Mouse (Mus musculus): ENCODE results near the gene Gstt4.
A peak's percentile ranks its signal among the peaks of the same experiment; 100 is the strongest.

Gene Gstt4

GRCm38 (mm10) chr10:75835761-75836531 lies 13.6 kb upstream of the Gstt4 start:
- DNase-seq: no peak

GRCm38 (mm10) chr10:75835307-75835706 lies 13.0 kb upstream of the Gstt4 start:
- peak; percentile 48 to 52 for DNase-seq

- DNase-seq: no peak
Measured at GRCm38 (mm10) chr10:75834721-75835120, 12.4 kb upstream of the Gstt4 start.

- DNase-seq: peak; percentile 79 to 80
Measured at GRCm38 (mm10) chr10:75834250-75834649, 11.9 kb upstream of the Gstt4 start.

GRCm38 (mm10) chr10:75833456-75834080 lies 11.2 kb upstream of the Gstt4 start:
- DNase-seq: peak in 1 of 2 experiments; percentile 30

GRCm38 (mm10) chr10:75832272-75832895 lies 10.0 kb upstream of the Gstt4 start:
- DNase-seq: peak; percentile 50 to 51

- no peak for DNase-seq
Measured at GRCm38 (mm10) chr10:75830275-75830670, 7.9 kb upstream of the Gstt4 start.

GRCm38 (mm10) chr10:75829529-75830274 lies 7.4 kb upstream of the Gstt4 start:
- no peak for DNase-seq

GRCm38 (mm10) chr10:75828500-75828931 lies 6.2 kb upstream of the Gstt4 start:
- DNase-seq: peak; percentile 91 to 95

- peak; percentile 83 to 88 for DNase-seq
Measured at GRCm38 (mm10) chr10:75827668-75828360, 5.5 kb upstream of the Gstt4 start.

GRCm38 (mm10) chr10:75824530-75824929 lies 2.2 kb upstream of the Gstt4 start:
- no peak for DNase-seq

GRCm38 (mm10) chr10:75823782-75824181 lies 1.4 kb upstream of the Gstt4 start:
- DNase-seq: no peak

GRCm38 (mm10) chr10:75819882-75820281 lies 2.5 kb downstream of the Gstt4 start:
- DNase-seq: no peak

- DNase-seq: no peak
Measured at GRCm38 (mm10) chr10:75818641-75819040, 3.7 kb downstream of the Gstt4 start.

GRCm38 (mm10) chr10:75804217-75804616 lies 18.1 kb downstream of the Gstt4 start:
- no peak for DNase-seq

GRCm38 (mm10) chr10:75798176-75798696 lies 24.1 kb downstream of the Gstt4 start, which contains the start of gene Gstt1:
Gstt1 (minus strand) TSS chr10:75798584.
- peak; percentile 67 to 71 for DNase-seq

- peak; percentile 70 to 71 for DNase-seq
Measured at GRCm38 (mm10) chr10:75797619-75798175, 24.6 kb downstream of the Gstt4 start.

- DNase-seq: no peak
Measured at GRCm38 (mm10) chr10:75796731-75797516, 25.4 kb downstream of the Gstt4 start.

- no peak for DNase-seq
Measured at GRCm38 (mm10) chr10:75794880-75795279, 27.5 kb downstream of the Gstt4 start.

- no peak for DNase-seq
Measured at GRCm38 (mm10) chr10:75790773-75791172, 31.6 kb downstream of the Gstt4 start.

GRCm38 (mm10) chr10:75789841-75790240 lies 32.5 kb downstream of the Gstt4 start:
- no peak for DNase-seq
